Mouse (Mus musculus): ENCODE measurements around the gene Ankrd13d. TPM values are rescaled to one million over a fixed set of nuclear protein-coding genes. Genes with fewer than 3 reads are reported as not detected.

Gene Ankrd13d
- total and polyA plus RNA-seq, 3 experiments = 3.8 to 55.1 (median 13.2) TPM

- no peak for TF ChIP-seq EP300 (IDR thresholded peaks at IDR 0.05; ENCODE audit: low read length)
- TF ChIP-seq CTCF (conservative IDR thresholded peaks at IDR 0.05 in 1 of 2, IDR thresholded peaks at IDR 0.05 in 1 of 2; ENCODE audit: low read depth in 2 of 2, low read length in 2 of 2) = no peak
- TF ChIP-seq MAX (IDR thresholded peaks at IDR 0.05; ENCODE audit: low read length) = peak; percentile 94
- 0 out of 2 replicates have a peak, but pooled peaks have one; percentile 19 for TF ChIP-seq USF2 (conservative IDR thresholded peaks at IDR 0.05; ENCODE audit: low read depth, low read length)
- no peak for TF ChIP-seq ZNF384 (IDR thresholded peaks at IDR 0.05; ENCODE audit: low read depth, low read length)
- TF ChIP-seq ELF1 (IDR thresholded peaks at IDR 0.05; ENCODE audit: low read depth, low read length) = peak; percentile 49
- no peak for TF ChIP-seq IRF4 (IDR thresholded peaks at IDR 0.05; ENCODE audit: low read depth, low read length)
- peak; percentile 99 for TF ChIP-seq MXI1 (IDR thresholded peaks at IDR 0.05; ENCODE audit: low read depth, low read length)
- no peak for TF ChIP-seq MAFK (IDR thresholded peaks at IDR 0.05; ENCODE audit: insufficient replicate concordance, low read length)
- no peak for TF ChIP-seq RCOR1 (conservative IDR thresholded peaks at IDR 0.05; ENCODE audit: low read depth, low read length)
- no peak for TF ChIP-seq CHD2 (IDR thresholded peaks at IDR 0.05; ENCODE audit: low read length)
Measured at GRCm38 (mm10) chr19:4300271-4300704, 17.4 kb upstream of the Ankrd13d start (continued).

- H3K79me2 ChIP-seq (replicated peaks; ENCODE audit: control insufficient read depth, extremely low read depth, insufficient read depth, poor library complexity, severe bottlenecking) = peaks cover 92% of the 10 kb centered on the region
- H3K9me3 ChIP-seq (replicated peaks; ENCODE audit: low read length) = no peaks in the 10 kb centered on the region
- peaks cover 30 to 64% of the 10 kb centered on the region in 2 experiments for H3K36me3 ChIP-seq (replicated peaks in 1 of 2; ENCODE audit: control insufficient read depth in 1 of 2, insufficient read depth in 1 of 2, low read length in 1 of 2)
- H3K27me3 ChIP-seq (replicated peaks) = no peaks in the 10 kb centered on the region
- H3K4me3 ChIP-seq (replicated peaks in 1 of 3; ENCODE audit: low read depth in 2 of 3, low read length in 2 of 3, poor library complexity in 1 of 3) = peak overlapping the region; percentile 24 to 28 (median 27)
- DNase-seq (ENCODE audit: extremely low read depth) = no peak
- peaks cover 49 to 87% of the 10 kb centered on the region in 2 experiments for H3K4me1 ChIP-seq (ENCODE audit: control insufficient read depth in 1 of 2, insufficient read depth in 2 of 2)
- in situ Hi-C loops (cut with MboI; ENCODE audit: low pct_ligation_motif_present, low pct_unique_long_range_greater_than_20kb, low sequenced_read_pairs) = no loop called here
- dilution Hi-C loops (cut with MboI; ENCODE audit: extremely low pct_ligation_motif_present, extremely low pct_unique_long_range_greater_than_20kb, low sequenced_read_pairs) = no loop called here
- peak overlapping the region; percentile 92 for H3K4me2 ChIP-seq (ENCODE audit: insufficient read depth, low read depth, poor library complexity, severe bottlenecking)
- peak overlapping the region; percentile 97 for H3K27ac ChIP-seq (ENCODE audit: insufficient read depth, low read depth)
- H3K9ac ChIP-seq (ENCODE audit: insufficient read depth, low read depth) = peak overlapping the region; percentile 21; the same call in 1 of the 2 replicates
- TF ChIP-seq MAX (IDR thresholded peaks at IDR 0.05; ENCODE audit: low read length) = no peak
- no peak for TF ChIP-seq MYC (IDR thresholded peaks at IDR 0.05; ENCODE audit: low read depth, low read length)
- TF ChIP-seq ELF1 (IDR thresholded peaks at IDR 0.05; ENCODE audit: low read depth, low read length) = no peak
- 0 out of 2 replicates have a peak, but pooled peaks have one; percentile 32 for TF ChIP-seq CHD1 (IDR thresholded peaks at IDR 0.05; ENCODE audit: low read depth, low read length)
- TF ChIP-seq IRF4 (IDR thresholded peaks at IDR 0.05; ENCODE audit: low read depth, low read length) = no peak
- TF ChIP-seq USF2 (conservative IDR thresholded peaks at IDR 0.05; ENCODE audit: low read depth, low read length) = no peak
Measured at GRCm38 (mm10) chr19:4299574-4300270, 16.8 kb upstream of the Ankrd13d start.

- peaks cover 30 to 66% of the 10 kb centered on the region in 2 experiments for H3K36me3 ChIP-seq (replicated peaks in 1 of 2; ENCODE audit: control insufficient read depth in 1 of 2, insufficient read depth in 1 of 2, low read length in 1 of 2)
- peak overlapping the region; percentile 92 for H3K4me2 ChIP-seq (ENCODE audit: insufficient read depth, low read depth, poor library complexity, severe bottlenecking)
- TF ChIP-seq ZC3H11A (IDR thresholded peaks at IDR 0.05; ENCODE audit: low read depth, low read length) = no peak
- peak; percentile 84 for TF ChIP-seq MYC (IDR thresholded peaks at IDR 0.05; ENCODE audit: low read depth, low read length)
- no peak for TF ChIP-seq ZNF384 (IDR thresholded peaks at IDR 0.05; ENCODE audit: low read depth, low read length)
- no peak for TF ChIP-seq JUND (conservative IDR thresholded peaks at IDR 0.05; ENCODE audit: low read depth, low read length)
- no peak for TF ChIP-seq POLR2A (IDR thresholded peaks at IDR 0.05; ENCODE audit: low read depth, low read length)
- no peak for TF ChIP-seq RCOR1 (conservative IDR thresholded peaks at IDR 0.05; ENCODE audit: low read depth, low read length)
- 0 out of 2 replicates have a peak, but pooled peaks have one; percentile 7 for TF ChIP-seq ETS1 (conservative IDR thresholded peaks at IDR 0.05; ENCODE audit: low read depth, low read length)
- no peak for TF ChIP-seq HCFC1 (IDR thresholded peaks at IDR 0.05; ENCODE audit: low read depth, low read length)
- TF ChIP-seq SIN3A (IDR thresholded peaks at IDR 0.05; ENCODE audit: low read length) = 0 out of 2 replicates have a peak, but pooled peaks have one; percentile 4
- no peak for TF ChIP-seq CHD1 (IDR thresholded peaks at IDR 0.05; ENCODE audit: low read depth, low read length)
- peak; percentile 90 for TF ChIP-seq BHLHE40 (IDR thresholded peaks at IDR 0.05; ENCODE audit: low read depth, low read length)
- peak; percentile 70; the same call in 1 of the 2 replicates for TF ChIP-seq MXI1 (IDR thresholded peaks at IDR 0.05; ENCODE audit: low read depth, low read length)
- no peak for TF ChIP-seq MAFK (IDR thresholded peaks at IDR 0.05; ENCODE audit: insufficient replicate concordance, low read length)
- no peak for TF ChIP-seq UBTF (IDR thresholded peaks at IDR 0.05; ENCODE audit: low read depth, low read length)
- TF ChIP-seq USF1 (IDR thresholded peaks at IDR 0.05; ENCODE audit: low read depth, low read length) = no peak
- TF ChIP-seq TCF12 (IDR thresholded peaks at IDR 0.05; ENCODE audit: low read depth, low read length) = peak; percentile 48; the same call in 1 of the 2 replicates
- no peak; the same call in 1 of the 2 replicates for TF ChIP-seq NRF1 (IDR thresholded peaks at IDR 0.05; ENCODE audit: low read depth, low read length)
- TF ChIP-seq SMC3 (IDR thresholded peaks at IDR 0.05; ENCODE audit: low read depth, low read length) = no peak
- TF ChIP-seq JUN (IDR thresholded peaks at IDR 0.05; ENCODE audit: insufficient read depth, low read depth, low read length) = no peak
- TF ChIP-seq MAX (IDR thresholded peaks at IDR 0.05; ENCODE audit: low read length) = peak; percentile 55
- TF ChIP-seq EP300 (IDR thresholded peaks at IDR 0.05; ENCODE audit: low read length) = no peak
Measured at GRCm38 (mm10) chr19:4299126-4299525, 16.2 kb upstream of the Ankrd13d start.

More at GRCm38 (mm10) chr19:4299126-4299525, 16.2 kb upstream of the Ankrd13d start:
- 0 out of 2 replicates have a peak overlapping the region, but pooled peaks have one; percentile 18 for H3K9ac ChIP-seq (ENCODE audit: insufficient read depth, low read depth)
- H3K79me2 ChIP-seq (replicated peaks; ENCODE audit: control insufficient read depth, extremely low read depth, insufficient read depth, poor library complexity, severe bottlenecking) = peaks cover 96% of the 10 kb centered on the region
- no peak for DNase-seq (ENCODE audit: extremely low read depth)
- no peaks in the 10 kb centered on the region for H3K27me3 ChIP-seq (replicated peaks)
- dilution Hi-C loops (cut with MboI; ENCODE audit: extremely low pct_ligation_motif_present, extremely low pct_unique_long_range_greater_than_20kb, low sequenced_read_pairs) = no loop called here
- peaks cover 53 to 89% of the 10 kb centered on the region in 2 experiments for H3K4me1 ChIP-seq (ENCODE audit: control insufficient read depth in 1 of 2, insufficient read depth in 2 of 2)
- H3K9me3 ChIP-seq (replicated peaks; ENCODE audit: low read length) = no peaks in the 10 kb centered on the region
- in situ Hi-C loops (cut with MboI; ENCODE audit: low pct_ligation_motif_present, low pct_unique_long_range_greater_than_20kb, low sequenced_read_pairs) = no loop called here
- H3K27ac ChIP-seq (ENCODE audit: insufficient read depth, low read depth) = peak overlapping the region; percentile 97
- peak overlapping the region; percentile 21 to 28 (median 27) for H3K4me3 ChIP-seq (replicated peaks in 1 of 3; ENCODE audit: low read depth in 2 of 3, low read length in 2 of 3, poor library complexity in 1 of 3)
